Mouse (Mus musculus) c-Kit-positive CD71-negative TER-119-negative erythroid progenitor cells, embryonic 14.5 days (primary cell): ENCODE data around the gene Ing1.
A peak's percentile ranks its signal among the peaks of the same experiment; 100 is the strongest.

Source experiments
- DNase-seq: peaks from one replicate; pipeline ENCODE4 v3.0.0-alpha.2; 2013; ENCODE audit warnings: low read depth

Gene Ing1

DNA sequence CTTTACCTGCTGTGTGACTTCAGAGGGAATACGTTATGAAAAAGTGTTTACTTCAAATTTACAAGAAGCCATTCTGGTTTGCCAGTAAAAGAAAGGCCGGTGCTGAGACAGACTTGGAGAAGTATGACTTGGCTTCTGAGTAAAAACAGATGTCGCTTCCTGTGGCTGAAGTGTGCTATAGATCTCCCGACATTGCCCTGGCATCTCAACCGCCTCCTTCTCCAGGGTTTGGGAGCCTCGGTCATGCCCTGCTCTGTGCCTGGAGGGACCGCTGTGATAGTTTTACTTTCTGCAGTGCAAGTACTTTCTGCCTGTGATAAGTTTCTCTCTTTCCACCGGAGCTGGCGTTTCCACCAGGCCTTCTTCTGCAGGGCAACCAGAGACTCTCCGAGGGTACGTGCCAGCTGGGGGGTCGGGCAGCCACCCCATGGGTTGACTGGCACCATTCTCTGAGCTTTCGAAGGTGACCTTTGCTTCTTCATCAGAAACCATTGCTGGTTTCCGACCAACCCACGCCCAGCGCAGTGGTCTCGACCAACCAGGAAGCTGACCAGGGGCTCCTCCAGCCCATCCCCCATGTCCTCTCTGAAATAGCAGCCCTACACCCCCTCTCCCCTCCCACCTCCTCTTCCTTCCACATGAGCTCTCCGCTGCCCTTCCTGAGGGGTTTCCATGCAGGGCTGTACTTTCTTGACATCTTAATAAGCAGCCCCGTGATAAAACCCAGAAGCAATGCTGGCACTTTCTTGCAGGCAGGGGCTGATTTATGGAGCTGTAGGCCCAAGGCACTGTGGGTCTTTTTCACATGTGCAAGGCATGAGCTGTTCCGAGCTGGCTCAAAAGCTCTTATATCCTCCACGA, 30.4 kb downstream of the Ing1 start:
- no peak for DNase-seq

DNA sequence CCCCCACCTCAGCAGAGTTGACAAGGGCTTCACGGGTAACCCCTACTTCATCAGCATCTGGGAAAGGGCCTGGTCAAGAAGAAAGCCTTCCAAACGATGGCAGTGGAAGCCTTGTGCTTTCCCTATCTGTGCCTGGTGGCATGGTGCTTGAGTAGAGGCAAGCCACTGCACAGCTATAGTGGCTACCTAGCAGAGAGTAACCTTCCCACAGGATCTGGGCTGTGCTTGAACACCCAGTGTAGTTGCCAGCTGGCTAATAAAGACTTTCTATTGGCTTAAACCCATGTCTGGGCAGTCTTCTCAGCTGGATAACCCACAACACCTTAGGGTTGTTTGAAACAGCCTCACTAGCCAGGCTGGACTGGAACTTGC, 31.0 kb downstream of the Ing1 start:
- DNase-seq: no peak

DNA sequence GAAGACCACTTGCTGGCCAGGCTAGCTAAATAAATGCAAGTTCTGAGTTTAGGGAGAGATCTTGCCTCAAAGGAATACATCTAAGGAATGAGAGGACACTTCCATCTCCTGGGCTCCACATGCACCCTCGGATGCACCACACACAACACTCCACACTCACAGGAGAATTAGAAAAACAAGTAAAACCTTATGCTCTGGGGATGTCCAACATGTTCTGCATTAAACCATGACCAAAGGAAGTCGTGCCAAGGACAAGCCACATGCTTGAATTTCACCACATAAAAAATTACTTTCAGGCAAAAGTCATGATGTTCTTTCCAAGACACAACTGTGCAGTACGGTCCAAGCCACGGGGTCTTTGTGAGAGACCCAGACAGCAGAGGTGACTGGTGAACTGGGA, 36.5 kb downstream of the Ing1 start:
- no peak for DNase-seq

DNA sequence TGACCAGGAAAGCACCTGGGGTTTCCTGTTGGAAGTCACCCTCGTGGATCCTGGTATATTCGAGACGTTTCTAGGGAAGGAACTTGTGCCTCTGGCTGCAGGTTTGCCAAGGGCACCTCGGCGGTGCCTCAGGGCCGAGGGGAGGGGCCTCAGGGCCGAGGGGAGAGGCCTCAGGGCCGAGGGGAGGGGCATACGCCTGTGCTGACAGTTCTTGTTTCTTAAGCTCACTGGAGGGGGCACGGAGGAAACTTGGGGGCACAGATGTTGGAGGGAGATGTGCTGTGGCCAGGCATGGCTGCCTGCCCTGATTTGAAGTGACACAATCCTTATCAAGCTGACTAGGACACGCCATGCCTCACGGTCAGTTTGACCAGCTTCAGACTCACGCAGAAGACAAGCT, 36.9 kb downstream of the Ing1 start:
- peak; percentile 36 for DNase-seq

DNA sequence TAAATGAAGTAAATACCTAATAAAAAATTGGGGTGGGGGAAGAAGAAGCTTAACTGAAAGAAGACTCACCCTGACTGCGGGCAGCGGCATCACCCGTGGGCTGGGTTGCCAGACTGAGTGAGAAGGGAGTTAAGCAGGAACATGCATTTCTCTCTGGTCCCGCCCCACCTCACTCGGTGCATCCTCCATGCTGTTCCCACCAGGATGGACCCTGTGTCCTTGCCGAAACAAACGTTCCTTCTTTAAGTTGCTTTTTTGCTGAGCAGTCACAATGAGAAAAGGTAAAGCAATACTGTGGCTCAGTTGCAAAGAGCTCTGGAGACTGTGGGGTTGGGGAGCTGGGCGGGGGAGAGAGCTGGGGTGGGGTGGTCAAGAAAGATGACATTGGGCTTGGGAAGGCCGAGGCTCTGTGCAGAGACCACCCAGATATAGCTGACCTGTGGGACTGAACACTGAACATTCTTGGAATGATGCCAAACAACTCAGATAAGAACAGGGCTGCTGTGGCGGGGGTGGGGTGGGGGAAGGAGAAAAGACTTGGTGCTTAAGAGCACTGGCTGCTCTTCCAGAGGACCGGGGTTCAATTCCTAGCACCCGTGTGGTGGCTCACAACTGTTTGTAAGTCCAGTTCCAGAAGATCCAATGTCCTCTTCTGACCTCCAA, 38.0 kb downstream of the Ing1 start:
- DNase-seq: no peak

DNA sequence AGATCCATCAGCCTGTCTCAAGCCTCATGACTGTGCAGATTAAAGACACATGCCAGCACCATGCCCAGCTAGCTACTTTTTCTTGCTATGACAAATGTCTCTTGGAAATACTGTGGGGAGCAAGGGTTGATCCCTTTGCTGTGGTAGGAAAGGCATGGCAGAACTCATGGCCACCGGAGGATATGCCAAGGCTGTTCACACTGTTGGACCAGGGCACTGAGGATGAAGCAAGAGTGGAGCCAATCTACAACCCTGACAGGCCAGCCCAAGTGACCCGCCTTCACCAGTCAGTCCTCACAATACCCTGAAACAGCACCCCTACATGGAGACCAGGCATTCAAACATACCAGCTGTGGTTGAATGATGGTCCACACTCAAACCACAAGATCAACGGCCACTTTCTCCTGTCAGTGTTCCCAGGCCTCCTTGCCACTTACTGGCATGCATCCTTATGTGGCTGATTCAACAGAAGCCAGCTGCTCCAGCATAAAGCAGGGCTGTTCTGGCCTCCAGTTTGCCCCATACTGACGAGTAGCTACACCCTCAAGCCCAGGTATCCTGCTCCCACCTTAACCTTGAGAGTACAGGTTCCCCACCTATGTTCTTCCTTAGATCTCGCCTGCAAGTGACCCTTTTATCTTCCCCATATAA, 45.1 kb downstream of the Ing1 start:
- no peak for DNase-seq

DNA sequence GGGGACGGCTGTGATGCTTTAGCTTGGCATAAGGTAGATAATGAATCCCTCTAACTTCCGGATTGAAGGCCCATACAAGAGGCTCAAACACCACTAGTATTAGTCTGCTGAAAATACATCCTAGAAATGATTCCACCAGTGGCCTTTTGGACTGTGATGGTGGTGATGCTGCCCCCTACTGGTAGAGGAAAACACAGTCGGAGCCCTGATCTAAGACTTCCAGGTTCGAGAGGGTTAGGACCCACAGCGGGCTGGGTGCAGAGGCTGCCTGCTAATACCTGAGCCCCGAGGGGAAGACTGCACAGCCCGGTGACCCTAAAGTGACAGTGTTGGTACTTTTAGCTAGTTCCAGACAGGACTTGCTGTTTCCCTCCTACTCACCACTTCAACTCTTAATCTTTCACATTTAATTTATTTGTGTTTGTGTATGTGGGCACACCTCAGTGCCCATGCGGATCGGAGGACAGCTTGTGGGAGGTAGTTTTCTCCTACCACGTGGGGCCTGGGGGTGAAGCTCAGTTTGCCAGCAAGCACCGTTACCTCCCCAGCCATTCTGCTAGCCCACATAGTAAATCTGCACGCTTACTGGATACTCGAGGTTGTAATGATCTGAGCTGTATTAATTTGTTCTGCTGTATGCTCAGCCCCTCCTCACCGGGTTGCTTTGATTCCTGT, 46.8 kb downstream of the Ing1 start:
- DNase-seq: peak; percentile 63

DNA sequence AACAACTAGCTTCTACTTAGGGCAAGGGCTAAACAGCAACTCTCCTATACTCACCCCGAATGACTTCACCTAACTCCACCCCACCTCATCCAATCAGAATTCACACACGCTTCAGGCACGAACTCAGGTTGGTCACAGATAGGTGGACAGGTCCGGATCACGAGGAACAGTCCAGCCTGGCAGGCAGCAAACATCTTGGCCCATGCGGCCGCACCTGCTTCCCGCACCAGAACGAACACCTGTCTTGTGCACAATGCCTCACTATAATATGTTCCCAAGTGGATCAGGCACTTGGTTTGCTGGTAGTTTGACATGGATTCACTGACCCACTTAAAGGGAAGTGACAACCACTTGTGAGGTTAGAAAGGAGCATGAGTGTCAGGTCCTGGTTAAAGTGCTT, 53.5 kb downstream of the Ing1 start:
- no peak for DNase-seq
